Mouse (Mus musculus): ENCODE data around the gene Socs5.

Socs5 gene

DNA sequence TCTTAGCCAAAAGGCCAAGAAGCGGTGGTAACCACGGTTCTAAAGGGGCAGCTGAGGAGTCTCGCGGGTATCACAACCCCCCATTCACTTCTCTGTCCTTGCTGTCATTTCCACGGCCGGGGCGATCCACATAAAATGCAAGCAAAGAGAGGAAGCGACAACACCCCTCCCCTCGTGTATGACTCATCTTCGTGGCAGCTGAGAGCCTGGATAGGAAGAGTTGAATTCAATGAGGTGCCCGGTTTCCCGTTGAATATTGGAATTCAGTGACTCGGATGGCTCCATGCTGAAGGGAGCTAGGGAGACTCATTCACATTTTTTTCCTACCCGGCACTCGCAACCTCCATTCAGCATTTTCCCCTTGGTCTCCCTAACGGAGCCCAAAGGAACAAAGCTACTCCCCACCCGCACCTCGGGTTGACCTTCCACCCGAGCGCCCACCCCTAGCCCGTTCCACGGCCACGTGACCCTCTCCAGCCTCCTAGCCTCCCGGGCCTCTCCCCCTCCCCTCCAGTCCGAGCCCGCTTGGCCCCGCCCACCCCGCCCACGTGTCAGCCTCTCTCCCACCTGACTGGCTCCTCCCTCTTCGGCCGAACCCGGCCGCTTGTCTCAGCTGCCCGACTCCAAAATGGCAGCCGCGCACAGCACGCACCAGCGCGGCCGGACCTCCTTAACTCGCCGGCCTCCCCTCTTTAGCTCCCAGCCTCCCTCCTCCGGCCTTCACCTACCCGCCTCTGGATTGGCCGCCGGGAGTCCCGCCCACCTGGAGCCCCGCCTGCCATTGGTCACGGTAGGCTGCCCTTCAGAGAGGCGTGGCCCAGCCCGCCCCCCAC lies 572 bp upstream of the Socs5 start:
- DNase-seq (ENCODE audit: extremely low spot score, low read depth, low spot score) = peak; percentile 78

DNA sequence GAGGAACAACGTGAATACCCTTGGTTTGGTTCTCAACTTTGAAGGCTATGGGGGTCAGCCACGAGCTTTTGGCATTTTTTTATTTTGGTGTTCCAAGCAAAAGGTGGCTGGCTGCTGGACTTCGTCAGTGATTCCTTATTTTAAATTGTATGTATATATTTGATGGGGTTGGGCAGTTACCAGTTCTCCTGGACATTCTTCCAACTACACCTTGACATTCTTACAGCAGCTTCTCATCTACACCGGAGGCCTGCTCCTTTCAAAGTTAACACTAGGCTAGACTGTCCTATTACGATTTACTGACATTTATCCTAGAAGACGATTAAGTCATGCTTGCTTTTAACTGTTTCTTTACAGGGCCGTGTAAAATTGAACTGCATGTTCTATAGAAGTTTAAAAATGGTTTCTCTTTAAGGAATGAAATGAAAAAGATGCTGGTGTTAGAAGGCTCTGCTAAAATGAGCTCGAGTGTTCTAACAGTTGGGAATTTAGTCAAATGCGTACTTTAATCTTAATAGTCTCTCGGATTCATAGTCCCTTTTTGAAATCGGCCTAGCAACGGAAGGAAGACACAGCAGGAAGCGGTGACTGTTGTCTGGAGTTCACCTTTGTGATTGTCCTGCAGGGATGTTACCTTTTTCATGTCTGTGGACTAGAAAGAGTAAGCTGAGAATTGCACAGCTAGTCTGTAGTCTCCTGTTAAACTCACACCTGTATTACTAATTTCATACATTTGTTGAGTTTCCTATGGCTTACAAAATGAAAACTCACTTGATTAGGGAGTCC lies 1.2 kb downstream of the Socs5 start:
- no peak for DNase-seq (ENCODE audit: extremely low spot score, low read depth, low spot score)

DNA sequence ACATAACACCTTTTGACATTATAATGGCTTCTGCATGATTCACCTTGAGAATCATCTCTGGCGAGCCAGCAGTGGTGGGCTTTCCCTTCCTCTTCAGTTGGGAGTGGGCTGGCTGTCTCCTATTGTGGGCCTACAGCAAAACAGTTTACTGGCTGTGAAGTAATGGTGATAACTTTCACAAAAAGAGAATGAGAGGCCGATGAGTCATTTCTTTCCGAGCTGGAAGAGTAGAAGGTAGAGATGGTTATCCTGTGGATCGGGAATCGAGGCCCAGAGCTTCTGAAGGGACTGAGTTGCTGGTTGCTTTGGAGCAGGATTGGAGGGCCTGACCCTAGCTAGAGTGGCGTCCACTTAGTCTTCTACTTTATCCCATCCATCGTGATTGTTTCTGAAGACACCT lies 2.0 kb downstream of the Socs5 start:
- no peak for DNase-seq (ENCODE audit: extremely low spot score, low read depth, low spot score)

DNA sequence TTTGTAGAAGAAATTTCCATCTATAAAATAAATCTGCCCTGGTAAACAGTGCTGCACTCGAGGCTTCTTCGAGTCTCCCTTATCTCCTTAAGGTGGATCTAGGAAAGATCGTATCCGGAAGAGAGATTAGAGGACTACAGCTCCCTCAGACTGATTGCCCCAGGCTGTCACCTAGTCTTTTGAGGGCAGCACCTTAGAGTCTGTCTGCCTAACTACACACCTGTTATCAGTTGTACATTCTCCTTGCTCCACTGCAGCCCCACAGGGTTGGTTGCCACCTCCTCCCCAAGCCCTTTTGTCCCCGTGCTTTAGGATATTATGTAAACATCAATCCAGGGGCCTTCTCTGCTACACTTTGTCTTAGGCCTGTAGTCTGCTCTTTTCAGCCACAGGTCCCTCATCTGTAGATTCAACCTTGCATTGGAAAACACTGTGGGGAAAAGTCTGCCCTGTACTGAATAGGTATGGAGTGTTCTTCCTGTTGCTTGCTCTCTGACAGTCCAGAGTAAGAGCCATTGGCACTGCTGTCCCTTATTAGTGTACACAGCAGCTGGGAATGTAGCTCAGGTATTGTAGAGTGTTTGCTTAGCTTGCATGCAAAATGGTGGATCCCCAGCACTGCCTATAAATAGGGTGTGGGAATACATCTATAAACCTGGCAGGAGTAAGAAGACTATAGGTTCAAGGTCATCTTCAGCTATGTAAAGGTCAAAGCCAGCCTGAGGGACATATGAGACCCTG lies 5.5 kb downstream of the Socs5 start:
- DNase-seq (ENCODE audit: extremely low spot score, low read depth, low spot score) = no peak

DNA sequence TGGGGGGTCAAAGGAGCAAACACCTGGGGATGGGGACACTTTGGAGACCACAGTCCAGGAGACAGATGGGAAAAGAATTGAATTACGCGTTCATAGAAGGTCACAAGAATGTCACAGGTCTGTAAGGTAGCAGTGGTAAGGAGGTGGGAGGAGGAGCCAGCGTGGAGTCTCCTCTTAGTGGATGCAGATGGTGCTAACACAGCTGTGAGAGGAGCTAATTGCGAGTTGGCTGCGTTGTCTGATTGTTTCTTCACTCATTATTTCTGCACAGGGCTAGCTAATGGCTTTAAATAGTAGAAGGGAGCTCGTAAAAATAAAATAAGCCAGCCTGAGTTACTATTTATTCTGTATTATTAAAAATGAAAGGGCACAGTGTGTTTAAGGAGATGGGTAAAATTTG lies 8.1 kb downstream of the Socs5 start:
- no peak for DNase-seq (ENCODE audit: extremely low spot score, low read depth, low spot score)

DNA sequence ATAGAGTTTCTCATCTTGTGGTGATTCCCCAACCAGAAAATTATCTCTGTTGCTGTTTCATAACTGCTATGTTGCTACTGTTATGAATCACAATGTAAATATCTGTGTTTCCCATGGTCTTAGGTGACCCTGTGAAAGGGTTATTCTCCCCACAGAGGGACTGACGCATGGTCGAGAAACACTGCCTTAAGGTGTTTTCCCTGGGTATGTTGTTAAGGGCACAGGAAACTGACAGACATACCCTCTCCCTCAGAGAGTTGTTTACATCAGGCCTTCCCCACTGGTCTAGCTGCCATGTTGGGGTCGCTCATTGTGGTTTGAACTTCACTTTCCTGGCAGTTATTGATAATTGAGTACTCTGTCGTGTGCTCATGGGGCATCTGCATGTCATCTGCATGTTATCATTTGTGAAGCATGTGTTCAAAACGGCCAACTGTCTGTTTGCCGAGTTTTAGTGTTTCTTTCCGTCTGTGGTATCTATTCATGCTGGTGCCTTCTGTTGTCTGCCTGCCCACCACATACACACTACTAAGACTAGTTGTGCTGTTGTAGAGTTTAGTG lies 11.6 kb downstream of the Socs5 start:
- no peak for DNase-seq (ENCODE audit: extremely low spot score, low read depth, low spot score)

DNA sequence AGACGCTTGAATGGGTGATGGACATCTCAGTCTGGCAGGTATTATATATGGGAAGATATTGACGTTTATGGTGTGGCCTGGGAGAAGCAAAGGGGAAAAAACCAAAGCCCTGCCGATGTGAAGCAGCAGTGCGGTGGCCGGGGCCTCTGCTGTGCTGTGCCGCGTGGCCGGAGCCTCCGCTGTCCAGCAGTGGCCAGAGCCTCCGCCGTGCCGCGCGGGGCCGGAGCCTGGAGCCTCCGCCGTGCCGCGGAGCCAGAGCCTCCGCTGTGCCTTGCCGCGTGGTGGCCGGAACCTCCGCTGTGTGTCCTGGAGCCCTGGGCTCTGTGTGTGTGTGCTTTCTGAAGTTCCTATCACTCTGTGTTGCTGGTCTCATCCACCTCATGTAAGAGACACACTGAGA lies 17.9 kb downstream of the Socs5 start:
- DNase-seq (ENCODE audit: extremely low spot score, low read depth, low spot score) = no peak

DNA sequence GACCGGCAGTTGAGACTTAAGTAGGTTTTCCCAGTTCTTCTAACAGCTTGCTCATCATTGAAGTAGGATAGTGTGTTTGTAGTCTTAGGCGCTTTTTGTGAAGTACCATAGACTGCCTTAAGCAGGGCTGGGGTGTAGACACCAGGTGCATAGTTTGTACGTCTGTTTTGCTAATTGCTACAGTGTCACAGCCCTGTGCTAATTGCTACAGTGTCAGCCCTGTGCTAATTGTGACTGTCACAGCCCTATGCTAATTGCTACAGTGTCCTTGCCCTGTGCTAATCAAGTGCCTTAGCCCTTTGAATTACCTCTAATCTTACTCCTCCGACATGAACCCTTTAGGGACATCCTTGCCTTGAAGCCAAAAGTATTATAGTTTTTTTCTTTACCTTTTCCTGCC lies 24.8 kb downstream of the Socs5 start:
- no peak for DNase-seq (ENCODE audit: extremely low spot score, low read depth, low spot score)

DNA sequence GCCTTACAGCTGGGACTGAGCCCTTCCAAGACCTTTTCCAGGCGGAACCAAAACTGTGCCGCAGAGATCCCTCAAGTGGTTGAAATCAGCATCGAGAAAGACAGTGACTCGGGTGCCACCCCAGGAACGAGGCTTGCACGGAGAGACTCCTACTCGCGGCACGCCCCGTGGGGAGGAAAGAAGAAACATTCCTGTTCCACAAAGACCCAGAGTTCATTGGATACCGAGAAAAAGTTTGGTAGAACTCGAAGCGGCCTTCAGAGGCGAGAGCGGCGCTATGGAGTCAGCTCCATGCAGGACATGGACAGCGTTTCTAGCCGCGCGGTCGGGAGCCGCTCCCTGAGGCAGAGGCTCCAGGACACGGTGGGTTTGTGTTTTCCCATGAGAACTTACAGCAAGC lies 26.3 kb downstream of the Socs5 start:
- no peak for DNase-seq (ENCODE audit: extremely low spot score, low read depth, low spot score)

DNA sequence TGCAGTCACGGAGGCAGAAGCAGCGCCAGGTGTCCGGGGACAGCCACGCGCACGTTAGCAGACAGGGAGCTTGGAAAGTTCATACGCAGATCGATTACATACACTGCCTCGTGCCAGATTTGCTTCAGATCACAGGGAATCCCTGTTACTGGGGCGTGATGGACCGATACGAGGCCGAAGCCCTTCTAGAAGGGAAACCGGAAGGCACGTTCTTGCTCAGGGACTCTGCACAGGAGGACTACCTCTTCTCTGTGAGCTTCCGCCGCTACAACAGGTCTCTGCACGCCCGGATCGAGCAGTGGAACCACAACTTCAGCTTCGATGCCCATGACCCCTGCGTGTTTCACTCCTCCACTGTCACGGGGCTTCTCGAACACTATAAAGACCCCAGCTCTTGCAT lies 27.2 kb downstream of the Socs5 start:
- DNase-seq (ENCODE audit: extremely low spot score, low read depth, low spot score) = no peak

DNA sequence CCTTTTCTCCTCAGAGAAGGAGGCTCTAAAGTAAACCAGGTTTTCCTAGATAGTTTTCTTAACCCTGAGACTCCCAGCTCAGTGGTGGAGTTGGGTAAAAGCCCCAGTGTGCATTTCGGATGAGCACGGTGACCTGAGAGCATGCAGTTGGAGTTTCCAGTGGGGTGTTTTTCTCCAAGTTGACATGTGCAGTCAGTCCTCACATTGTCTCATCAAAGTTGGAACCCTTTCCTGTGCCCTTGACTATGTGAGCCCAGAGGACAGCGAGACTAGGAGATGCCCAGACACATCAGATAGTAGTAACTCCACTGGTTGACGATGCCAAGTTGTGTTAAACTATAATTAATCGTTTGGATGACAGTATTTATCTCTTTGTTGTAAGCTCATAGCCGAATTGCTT lies 28.3 kb downstream of the Socs5 start:
- no peak for DNase-seq (ENCODE audit: extremely low spot score, low read depth, low spot score)

DNA sequence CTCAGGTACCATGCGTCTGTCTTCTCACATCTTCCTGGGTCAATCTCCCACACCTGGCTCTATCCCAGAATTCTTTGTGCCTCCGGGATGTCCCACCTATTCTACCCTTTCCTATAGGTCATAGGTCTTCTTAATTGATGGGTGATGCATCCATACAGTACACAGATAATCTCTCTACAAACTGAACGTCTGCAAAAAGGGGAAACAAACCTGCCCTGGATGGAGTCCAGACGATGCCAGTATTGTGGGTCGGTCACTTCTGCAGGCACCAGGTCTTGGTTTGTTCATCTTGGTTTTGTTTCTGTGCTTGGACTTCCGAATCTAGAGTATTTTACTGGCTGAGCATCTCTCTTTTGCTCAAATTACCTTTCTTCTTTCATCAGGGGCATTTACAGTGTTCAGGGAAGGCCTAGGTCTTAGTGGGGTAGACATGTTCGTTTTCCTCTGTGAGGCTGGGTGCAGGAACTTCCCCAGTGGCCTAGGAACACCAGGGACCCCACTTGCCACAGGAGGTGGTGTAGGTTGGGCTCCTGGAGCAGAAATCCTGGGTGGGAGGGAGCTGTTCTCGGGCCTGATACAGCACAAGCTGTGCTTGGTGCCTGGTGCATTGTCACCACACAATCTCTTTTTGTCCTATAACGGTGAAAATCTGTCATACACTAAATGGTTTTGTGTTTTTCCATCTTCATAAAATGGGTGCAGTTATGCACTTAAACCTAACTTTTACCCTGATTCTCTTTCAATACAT lies 33.9 kb downstream of the Socs5 start:
- no peak for DNase-seq (ENCODE audit: extremely low spot score, low read depth, low spot score)

DNA sequence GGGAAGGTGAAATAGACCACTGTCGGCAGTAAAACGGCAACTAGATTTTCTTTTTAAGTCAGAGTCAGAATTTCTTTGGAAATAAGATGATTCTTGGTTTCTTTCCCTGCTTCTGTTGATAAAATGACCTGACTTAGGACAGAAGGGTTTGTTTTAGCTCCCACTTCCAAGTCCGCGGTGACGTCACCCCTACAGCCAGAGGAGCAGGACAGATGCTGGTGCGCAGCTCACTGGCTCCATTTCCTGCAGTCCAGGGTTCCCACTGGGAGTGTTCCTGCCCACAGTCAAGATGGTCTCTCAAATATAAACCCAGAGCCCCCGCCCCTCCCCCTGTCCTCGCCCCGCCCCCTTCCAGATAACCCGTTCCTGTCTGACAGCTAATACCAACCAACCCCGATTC lies 34.8 kb downstream of the Socs5 start:
- no peak for DNase-seq (ENCODE audit: extremely low spot score, low read depth, low spot score)

DNA sequence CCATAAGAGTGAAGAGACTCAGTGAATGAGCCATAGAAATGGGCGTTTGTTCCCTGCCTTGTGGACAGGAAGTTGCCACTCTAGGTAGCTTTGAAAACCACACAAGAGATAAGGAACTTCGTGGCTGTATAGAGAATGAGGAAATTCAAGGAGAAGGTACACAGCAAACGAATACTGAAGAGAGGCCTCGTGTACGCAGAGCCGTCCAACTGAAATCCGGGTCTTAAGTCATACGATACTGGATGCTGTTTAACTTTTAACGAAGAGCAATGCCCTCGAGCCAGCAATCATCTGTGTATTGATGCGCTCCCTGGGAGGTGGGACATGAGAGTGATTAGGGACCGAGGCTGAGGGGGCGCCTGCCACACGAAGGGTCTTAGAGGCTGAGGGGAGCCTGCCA lies 35.7 kb downstream of the Socs5 start:
- DNase-seq (ENCODE audit: extremely low spot score, low read depth, low spot score) = no peak

DNA sequence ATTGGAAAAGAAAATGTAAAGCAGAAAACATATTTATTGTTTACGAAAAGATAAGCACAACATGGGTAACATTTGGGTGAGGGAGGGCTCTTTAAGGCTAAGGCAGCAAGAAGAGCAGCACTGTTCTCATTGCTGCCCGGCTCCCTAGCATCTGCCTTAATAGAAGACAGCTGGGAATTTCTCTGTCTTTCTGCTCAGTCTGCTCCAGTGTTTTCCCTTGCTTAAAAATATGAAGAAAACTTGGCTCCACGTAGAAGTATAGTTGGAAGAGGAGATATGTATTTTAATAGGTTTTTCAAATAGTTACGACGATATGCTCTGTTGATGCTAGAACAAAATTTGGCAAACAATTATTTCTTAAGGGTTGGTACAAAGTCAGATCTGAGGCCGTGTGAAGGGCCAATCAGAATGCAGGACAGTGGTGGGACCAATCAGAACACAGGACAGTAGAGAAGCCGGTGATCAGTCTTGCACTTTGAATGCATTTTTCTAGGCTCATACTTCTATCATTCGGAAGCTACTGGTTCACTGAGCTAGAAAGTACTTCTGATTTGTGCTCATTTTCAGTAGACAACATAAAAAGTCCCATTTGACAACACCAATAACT lies 39.0 kb downstream of the Socs5 start:
- DNase-seq (ENCODE audit: extremely low spot score, low read depth, low spot score) = no peak

DNA sequence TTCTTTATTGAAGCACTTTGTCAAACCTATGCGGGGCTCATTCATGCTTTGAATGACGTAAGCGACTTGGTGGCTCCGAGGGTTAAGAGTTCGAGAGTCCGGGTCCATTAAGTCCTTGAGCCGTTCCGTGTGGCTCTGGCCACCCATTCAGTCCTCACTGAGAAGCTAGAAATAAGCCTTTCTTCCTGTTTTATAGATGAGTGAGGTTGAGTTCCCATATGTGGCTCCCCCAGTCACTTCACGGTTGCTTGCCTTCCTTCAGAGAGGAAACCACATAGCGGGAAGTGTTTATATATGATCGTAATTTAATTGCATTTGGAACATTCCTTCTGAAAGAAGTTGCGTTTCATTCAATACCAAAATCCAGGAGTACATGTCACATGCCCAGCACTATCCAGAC lies 42.3 kb downstream of the Socs5 start:
- no peak for DNase-seq (ENCODE audit: extremely low spot score, low read depth, low spot score)

DNA sequence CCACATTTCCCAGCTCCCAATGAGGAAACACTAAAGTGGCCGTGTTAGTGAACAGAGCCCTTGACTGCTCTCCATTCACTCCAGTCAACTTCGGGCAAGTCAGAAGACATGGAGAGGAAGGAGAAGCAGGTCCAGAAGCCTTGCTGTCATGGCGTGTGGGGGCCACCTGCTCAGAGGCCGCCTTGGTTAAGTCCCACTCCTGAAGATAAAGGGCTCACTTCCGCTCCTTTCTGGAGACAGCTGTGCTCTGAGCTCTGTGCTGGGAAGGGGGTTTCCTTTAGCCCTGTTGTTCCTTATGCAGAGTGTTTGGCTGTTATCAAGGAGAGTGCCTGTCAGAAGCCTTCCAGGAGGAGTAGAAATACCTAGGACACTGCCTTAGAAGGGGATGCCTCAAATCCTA lies 45.5 kb downstream of the Socs5 start:
- DNase-seq (ENCODE audit: extremely low spot score, low read depth, low spot score) = no peak

DNA sequence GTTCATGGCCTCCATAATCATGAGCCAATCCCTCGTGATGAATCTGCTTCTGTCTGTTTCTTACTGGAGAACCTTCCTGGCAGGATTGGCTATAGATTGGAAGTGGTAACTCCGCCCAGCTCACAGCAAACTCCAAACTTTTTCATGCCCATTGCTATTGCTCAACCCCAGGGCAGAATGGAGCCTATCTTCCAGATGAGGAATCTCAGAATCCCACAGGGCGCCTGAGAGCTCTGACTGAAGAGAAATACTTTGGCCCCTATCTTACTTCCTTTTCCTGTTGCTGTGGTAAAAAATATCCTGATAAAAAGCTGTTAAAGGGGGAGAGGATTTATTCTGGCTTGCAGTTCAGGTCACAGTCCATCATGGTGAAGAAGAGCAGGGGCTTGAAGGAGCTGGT lies 48.2 kb downstream of the Socs5 start:
- no peak for DNase-seq (ENCODE audit: extremely low spot score, low read depth, low spot score)

DNA sequence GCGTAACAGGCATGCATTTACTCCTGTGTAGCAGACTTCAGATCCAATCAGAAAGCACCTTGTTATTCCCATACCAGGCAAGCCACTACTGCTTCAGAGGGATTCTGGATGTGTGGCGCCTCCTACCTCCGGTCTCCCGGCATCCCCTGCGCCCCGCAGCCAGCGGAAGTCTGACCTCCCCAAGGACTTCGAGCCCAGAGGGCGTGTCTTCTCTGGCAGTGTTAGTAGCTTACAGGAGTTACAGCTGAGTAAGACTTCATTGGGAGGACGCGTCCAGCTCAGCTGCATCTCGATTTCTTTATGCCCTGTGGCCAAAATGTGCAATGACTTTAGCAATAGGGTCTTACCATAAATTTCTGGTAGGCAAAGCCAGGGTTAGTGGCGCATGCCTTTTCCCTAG lies 50.3 kb downstream of the Socs5 start:
- DNase-seq (ENCODE audit: extremely low spot score, low read depth, low spot score) = no peak

DNA sequence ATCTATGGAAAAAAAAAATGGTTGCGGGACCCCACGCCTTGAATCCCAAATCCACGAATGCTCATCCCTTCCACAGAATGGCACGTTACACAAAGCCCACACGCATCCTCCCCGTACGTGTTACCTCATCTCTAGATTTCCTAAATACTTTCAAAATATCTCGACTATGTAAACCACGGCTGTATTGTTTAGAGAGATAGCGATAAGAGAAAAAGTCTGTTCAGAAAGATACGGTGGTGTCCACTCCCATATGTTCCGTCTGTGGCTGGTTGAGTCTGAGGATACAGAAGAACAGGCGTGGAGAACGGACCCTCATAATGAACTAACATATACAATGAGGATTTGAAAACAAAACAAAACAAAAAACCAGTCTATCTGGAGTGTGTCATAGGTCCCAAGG lies 51.1 kb downstream of the Socs5 start:
- DNase-seq (ENCODE audit: extremely low spot score, low read depth, low spot score) = no peak
